26 mouse cellular contexts compared by ENCODE assay signal in genomic region chr5:75660342-75660741, GRCm38 (mm10).
A peak's percentile ranks its signal among the peaks of the same experiment; 100 is the strongest.
DNase-seq lines count a peak whose midpoint lies in the region; ATAC-seq and TF ChIP-seq lines count a peak whose summit lies in the region.
"Had no signal": no experiment of that assay in that cellular context is flagged by ENCODE, and none has a peak within 500 bp of the region (broad histone marks: within the 10 kb centered on the region; RNA-seq: fewer than 3 reads in every experiment).

No protein-coding gene starts in this region.

- no peaks in the 10 kb centered on the region for H3K27me3 ChIP-seq in testis, adult 2 months (ENCODE audit: control insufficient read depth, insufficient read depth, low read length)
- no peaks in the 10 kb centered on the region for H3K27me3 ChIP-seq in myocyte (ENCODE audit: control insufficient read depth, insufficient read depth, insufficient read length)
- H3K27me3 ChIP-seq: CH12.LX; embryonic facial prominence, embryonic 13.5 days; embryonic facial prominence, embryonic 15.5 days; forebrain, embryonic 13.5 days; forebrain, embryonic 15.5 days; Patski had no signal

- no peak overlapping the region for H3K4me2 ChIP-seq in myocyte (ENCODE audit: low read depth)
- H3K4me2 ChIP-seq: embryonic facial prominence, embryonic 13.5 days; embryonic facial prominence, embryonic 15.5 days; forebrain, embryonic 13.5 days; forebrain, embryonic 15.5 days had no signal

- H3K36me3 ChIP-seq in testis, adult 2 months (ENCODE audit: control insufficient read depth, insufficient read depth, low read length) = no peaks in the 10 kb centered on the region
- no peaks in the 10 kb centered on the region for H3K36me3 ChIP-seq in myocyte (ENCODE audit: control insufficient read depth, insufficient read depth)
- H3K36me3 ChIP-seq: embryonic facial prominence, embryonic 13.5 days; embryonic facial prominence, embryonic 15.5 days; forebrain, embryonic 15.5 days had no signal

- H3K4me3 ChIP-seq in testis, adult 2 months (ENCODE audit: control insufficient read depth, low read depth, low read length) = no peak overlapping the region
- peak overlapping the region; percentile 0 for H3K4me3 ChIP-seq in bone marrow, adult 2 months (replicated peaks; ENCODE audit: control insufficient read depth, low read depth, low read length)
- H3K4me3 ChIP-seq in myocyte = no peak overlapping the region
- H3K4me3 ChIP-seq: embryonic facial prominence, embryonic 13.5 days; embryonic facial prominence, embryonic 15.5 days; forebrain, embryonic 13.5 days; forebrain, embryonic 15.5 days had no signal

- peak; percentile 12; the same call in 1 of the 2 replicates for TF ChIP-seq CTCF in testis, adult 2 months (IDR thresholded peaks at IDR 0.05; ENCODE audit: control insufficient read depth, insufficient read depth, insufficient replicate concordance, low read depth, low read length)
- TF ChIP-seq CTCF in bone marrow, adult 2 months (IDR thresholded peaks at IDR 0.05; ENCODE audit: control insufficient read depth, insufficient read depth, low read length) = peak; percentile 21; the same call in 1 of the 2 replicates

- peak; percentile 11 for DNase-seq in CD4-positive, CD25-positive, alpha-beta regulatory T cell, adult 2 months (ENCODE audit: low read depth, low spot score)
- DNase-seq in testis, postnatal 10 days (ENCODE audit: low spot score) = no peak
- no peak for DNase-seq in layer of hippocampus, adult 18-20 months (ENCODE audit: low spot score in 2 of 2)
- no peak for DNase-seq in layer of hippocampus, postnatal 25 days (ENCODE audit: extremely low spot score in 1 of 2, low spot score in 1 of 2)
- DNase-seq: adrenal gland, adult 8-10 months; adrenal gland, postnatal 14 days; adrenal gland, postnatal 36 days; B cell, adult 2 months; cerebellum, adult 11 months; cerebellum, adult 18-20 months; cerebellum, adult 8-10 months; cerebellum, adult 9-11 months; cerebellum, postnatal 14 days; cerebellum, postnatal 36 days; embryo, embryonic 11 days; forebrain, postnatal 0 days had no signal

- WGBS in bone marrow, adult 2 months = 93% methylated on average over 27 of the region's 27 CpGs

- H3K4me1 ChIP-seq in testis, adult 2 months (ENCODE audit: control insufficient read depth, insufficient read depth, low read length) = no peaks in the 10 kb centered on the region
- H3K4me1 ChIP-seq in bone marrow, adult 2 months (ENCODE audit: control insufficient read depth, insufficient read depth, low read length) = no peaks in the 10 kb centered on the region; the same call in 1 of the 2 replicates
- H3K4me1 ChIP-seq: embryonic facial prominence, embryonic 13.5 days; embryonic facial prominence, embryonic 15.5 days; forebrain, embryonic 13.5 days; forebrain, embryonic 15.5 days had no signal

- no peak for ATAC-seq in CD4-positive, CD25-positive, alpha-beta regulatory T cell, adult 4 months
- ATAC-seq: forebrain, embryonic 13.5 days; forebrain, embryonic 15.5 days; forebrain, postnatal 0 days; Patski had no signal

- H3K79me2 ChIP-seq in myocyte (ENCODE audit: control insufficient read depth, insufficient read depth) = no peaks in the 10 kb centered on the region

- no peak overlapping the region for H3K27ac ChIP-seq in testis, adult 2 months (ENCODE audit: control insufficient read depth, insufficient read depth, low read depth, low read length)
- H3K27ac ChIP-seq in bone marrow, adult 2 months (ENCODE audit: control insufficient read depth, insufficient read depth, low read depth, low read length, poor library complexity) = no peak overlapping the region
- H3K27ac ChIP-seq: embryonic facial prominence, embryonic 13.5 days; embryonic facial prominence, embryonic 15.5 days; forebrain, embryonic 13.5 days; forebrain, embryonic 15.5 days had no signal

- H3ac ChIP-seq in myocyte (ENCODE audit: control insufficient read depth, insufficient read length) = peak overlapping the region; percentile 48

- no peak; the same call in 1 of the 2 replicates for TF ChIP-seq POLR2A in testis, adult 2 months (IDR thresholded peaks at IDR 0.05; ENCODE audit: control insufficient read depth, low read depth, low read length)
- no peak for TF ChIP-seq POLR2A in bone marrow, adult 2 months (IDR thresholded peaks at IDR 0.05; ENCODE audit: borderline replicate concordance, control insufficient read depth, low read depth, low read length)
- TF ChIP-seq POLR2A in myocyte (IDR thresholded peaks at IDR 0.05; ENCODE audit: insufficient read length, low read depth) = no peak

TF ChIP-seq in myocyte, 11 proteins besides CTCF, POLR2A, EP300 and RAD21:
- TF ChIP-seq MYOG (IDR thresholded peaks at IDR 0.05; ENCODE audit: control insufficient read depth in 1 of 3, insufficient read depth in 1 of 3, insufficient read length in 2 of 3, low read depth in 2 of 3) (peak in 1 of 3 experiments; percentile 24), CEBPB (IDR thresholded peaks at IDR 0.05; ENCODE audit: insufficient read depth, poor library complexity, severe bottlenecking) (no peak), E2F4 (IDR thresholded peaks at IDR 0.05; ENCODE audit: insufficient read depth) (no peak), SRF (IDR thresholded peaks at IDR 0.05; ENCODE audit: control insufficient read depth, insufficient read length, low read depth) (no peak), MAX (IDR thresholded peaks at IDR 0.05; ENCODE audit: low read depth) (no peak), TCF12 (IDR thresholded peaks at IDR 0.05; ENCODE audit: insufficient read depth, poor library complexity, severe bottlenecking) (no peak), REST (IDR thresholded peaks at IDR 0.05; ENCODE audit: insufficient read depth, insufficient read length) (no peak), USF1 (IDR thresholded peaks at IDR 0.05; ENCODE audit: low read depth) (no peak)
